Mouse (Mus musculus) small intestine, adult 2 months (tissue): Measurements from ENCODE around the gene 2210016F16Rik.

Experiments used
- CTCF ChIP-seq: fragments of 200-500 bp; IDR thresholded peaks from 2 replicates; pipeline ENCODE4 v1.5.1; 2012; ENCODE audit warnings: low read depth, mild to moderate bottlenecking, control low read depth, inconsistent platforms, low read length, moderate library complexity, mixed read lengths; ENCODE audit not compliant: insufficient replicate concordance, insufficient read length; ENCODE audit errors: extremely low read depth
- POLR2A ChIP-seq: fragments of 200-500 bp; IDR thresholded peaks from 2 replicates; pipeline ENCODE4 v1.6.1; 2012; ENCODE audit warnings: low read depth, mild to moderate bottlenecking, control low read depth, inconsistent platforms, low read length, moderate library complexity

DNA sequence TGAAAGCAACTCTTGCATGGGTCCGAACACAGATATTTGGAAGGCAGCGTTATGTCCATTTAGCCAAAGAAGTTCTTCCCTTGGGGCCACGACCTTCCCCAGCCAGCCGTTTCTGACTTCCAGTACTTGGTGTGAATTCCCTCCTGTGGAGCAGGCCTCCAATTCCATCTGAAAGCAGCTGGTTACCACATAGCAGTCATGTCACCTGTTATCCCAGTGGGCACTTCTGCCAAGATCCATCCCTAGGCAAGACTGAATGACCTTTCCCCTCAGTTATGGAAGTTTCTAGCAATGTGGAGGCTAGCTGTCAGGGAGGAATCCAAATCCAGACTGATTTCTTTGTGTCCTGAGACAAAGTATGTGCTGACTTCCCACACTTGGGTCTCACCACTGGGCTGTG lies 36.0 kb upstream of the 2210016F16Rik start:
- TF ChIP-seq POLR2A (no peak), CTCF (no peak)
